Mouse (Mus musculus) 416B (cell line): Measurements from ENCODE around the gene Mindy3.

Experiments
- DNase-seq: peaks from one replicate; pipeline ENCODE4 v3.0.0; 2011; ENCODE audit warnings: low read depth

Gene Mindy3

DNA sequence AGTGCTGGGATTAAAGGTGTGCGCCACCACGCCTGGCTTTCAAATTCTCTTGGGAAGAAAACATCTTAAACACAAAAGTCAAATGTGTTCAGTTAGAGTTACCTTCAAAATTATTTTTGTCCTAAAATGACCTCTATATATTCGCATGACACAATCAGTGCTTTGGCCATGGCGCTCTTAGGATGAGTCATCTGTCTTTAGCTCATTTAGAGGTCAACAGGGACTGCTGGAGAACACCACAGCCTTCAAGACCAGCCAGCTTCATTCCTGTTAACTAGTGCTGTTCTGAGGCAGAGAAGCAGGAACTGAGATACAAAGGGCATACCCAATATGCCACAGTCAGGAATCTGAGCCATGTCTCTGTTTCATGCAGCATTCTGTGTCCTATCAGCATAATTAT lies 47.9 kb downstream of the Mindy3 start:
- peak; percentile 26 for DNase-seq

DNA sequence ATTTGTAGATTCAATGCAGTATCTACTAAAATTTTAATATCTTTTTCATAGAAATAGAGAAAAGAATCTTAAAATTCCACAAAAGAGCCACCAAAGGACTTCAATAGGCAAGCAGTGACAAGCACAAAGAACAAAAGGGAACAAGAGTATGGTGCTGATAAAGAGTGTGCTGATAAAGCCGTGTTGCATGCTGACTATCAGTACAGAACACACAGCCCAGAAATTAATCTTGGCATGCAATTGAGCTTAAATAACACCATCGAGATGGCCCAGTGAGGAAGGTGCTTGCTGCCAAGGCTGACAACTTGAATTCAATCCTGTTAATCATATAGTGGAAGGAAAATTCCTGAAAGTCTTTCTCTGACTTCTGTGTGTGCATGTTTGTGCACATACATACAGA lies 50.8 kb downstream of the Mindy3 start:
- DNase-seq: no peak

DNA sequence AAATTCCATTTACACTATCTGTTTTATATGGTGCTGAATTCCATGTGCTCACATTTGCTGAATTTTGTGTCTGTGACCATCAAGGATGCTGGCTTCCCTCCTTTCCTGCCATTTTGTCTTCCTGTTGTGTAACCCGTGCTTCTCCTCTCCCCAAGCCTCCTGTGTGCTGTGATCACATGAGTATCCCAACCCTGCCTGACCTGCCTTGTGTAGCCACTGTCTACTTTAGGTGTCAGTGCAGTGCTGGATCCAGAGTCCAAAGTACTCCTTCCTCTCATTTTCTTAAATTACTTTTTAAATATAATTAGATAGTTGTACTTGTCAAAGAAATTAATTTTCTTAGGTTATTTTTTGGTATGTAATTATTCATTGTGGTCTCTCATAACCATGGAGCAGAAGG lies 51.3 kb downstream of the Mindy3 start:
- DNase-seq: no peak

DNA sequence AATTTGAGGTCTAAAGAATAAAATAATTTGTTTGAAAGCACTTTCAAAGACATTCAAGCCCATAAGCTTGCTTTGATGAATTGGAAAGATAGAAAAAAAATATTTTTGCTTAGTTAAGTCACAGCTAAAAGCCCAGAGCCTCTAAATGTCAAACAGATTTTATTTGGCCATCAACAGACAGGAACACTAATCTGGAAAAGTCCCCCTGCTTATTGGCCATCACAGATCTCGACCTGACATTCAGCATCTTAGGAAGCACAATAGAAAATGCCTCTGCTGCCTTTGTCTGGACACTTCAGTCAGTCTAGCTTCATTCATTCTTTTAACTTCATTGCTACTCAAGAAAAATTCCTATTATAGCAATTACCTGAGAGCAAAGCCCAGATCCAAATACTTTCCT lies 58.0 kb downstream of the Mindy3 start:
- DNase-seq: no peak

DNA sequence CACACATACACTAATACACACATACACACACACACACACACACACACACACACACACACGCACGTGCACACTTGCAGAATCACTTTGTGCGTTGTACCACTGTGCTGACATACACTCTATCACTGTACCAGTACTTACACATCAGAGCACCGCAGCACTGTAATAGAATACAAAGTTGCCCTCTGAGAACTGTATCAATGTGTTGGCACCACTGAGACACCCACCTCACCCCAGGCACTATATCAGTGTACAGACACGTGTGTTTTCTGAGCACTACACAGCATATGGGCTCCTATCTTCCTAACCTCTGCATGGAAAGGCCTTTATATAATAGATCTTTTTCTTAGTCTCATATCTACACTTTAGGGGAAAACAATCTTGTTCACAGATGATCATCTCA lies 64.4 kb downstream of the Mindy3 start:
- no peak for DNase-seq

DNA sequence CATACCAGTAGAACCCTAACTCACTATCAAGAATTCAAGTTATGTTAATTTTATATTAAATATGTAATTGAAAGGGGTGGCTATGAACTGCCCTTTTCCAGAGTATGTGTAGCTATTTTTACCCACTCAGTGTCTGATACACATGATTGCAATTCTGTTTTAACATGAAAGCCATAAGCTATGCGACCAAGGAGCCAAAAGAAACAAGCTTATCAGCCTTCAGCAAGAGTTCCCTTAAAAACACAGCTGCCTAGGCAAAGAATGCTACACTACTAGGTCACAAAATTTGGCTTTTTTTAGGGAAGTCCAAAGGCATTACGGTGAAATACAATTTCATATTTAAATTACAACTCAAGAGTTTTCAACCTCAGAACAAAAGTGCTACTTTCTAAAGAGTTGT lies 70.4 kb downstream of the Mindy3 start:
- DNase-seq: no peak

DNA sequence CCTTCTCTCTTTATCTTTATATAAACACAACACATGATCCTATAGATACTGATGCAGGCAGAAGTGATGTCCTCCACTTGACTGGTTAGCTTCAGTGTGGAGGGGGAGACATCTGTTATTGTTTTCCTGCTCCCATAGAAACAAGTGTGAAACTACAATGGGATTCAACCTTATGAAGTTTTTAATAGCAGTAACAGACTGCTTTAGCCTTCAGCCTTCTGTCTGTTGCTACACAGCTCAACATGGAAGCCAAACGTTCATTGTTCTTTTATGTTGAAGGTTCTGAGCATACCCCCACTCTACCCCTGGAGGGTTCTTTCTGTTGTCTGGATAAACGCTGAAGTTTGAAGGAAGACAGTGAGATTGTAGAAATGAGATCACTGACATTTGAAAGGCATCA lies 87.3 kb downstream of the Mindy3 start:
- DNase-seq: no peak

DNA sequence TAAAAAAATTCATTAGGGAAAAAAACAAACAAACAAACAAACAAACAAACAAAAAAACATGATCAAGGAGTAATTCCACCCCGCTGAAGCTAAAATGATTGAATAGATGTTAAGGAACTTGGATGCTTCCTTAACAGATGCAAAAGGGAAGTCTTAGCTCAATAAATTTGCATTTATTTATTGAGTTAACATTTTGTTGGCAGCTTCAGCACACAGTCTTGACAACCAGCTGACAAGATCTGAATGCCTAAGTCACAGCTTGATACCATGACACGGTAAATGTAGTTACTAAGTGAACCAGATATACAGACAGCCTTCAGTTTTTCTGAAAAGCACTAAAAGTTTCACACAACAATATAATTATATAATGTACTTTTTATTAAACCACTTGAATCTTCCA lies 89.7 kb downstream of the Mindy3 start:
- DNase-seq: no peak

DNA sequence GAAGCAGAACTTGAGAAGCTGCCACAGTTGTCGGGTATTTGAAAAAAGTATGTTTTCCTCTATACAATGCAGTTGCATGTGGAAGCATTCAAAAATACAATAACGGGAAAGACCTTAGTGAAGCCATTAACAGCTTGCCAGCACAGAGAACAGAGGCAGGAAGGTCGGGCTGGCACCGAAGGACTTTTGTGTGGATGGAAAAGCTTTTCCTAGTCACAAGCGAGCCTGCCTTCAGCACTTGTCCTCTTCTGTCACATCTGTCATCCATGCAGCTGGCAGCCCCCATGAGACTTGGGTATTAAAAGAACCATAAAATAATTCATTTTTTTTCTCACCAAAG lies 90.2 kb downstream of the Mindy3 start:
- no peak for DNase-seq

DNA sequence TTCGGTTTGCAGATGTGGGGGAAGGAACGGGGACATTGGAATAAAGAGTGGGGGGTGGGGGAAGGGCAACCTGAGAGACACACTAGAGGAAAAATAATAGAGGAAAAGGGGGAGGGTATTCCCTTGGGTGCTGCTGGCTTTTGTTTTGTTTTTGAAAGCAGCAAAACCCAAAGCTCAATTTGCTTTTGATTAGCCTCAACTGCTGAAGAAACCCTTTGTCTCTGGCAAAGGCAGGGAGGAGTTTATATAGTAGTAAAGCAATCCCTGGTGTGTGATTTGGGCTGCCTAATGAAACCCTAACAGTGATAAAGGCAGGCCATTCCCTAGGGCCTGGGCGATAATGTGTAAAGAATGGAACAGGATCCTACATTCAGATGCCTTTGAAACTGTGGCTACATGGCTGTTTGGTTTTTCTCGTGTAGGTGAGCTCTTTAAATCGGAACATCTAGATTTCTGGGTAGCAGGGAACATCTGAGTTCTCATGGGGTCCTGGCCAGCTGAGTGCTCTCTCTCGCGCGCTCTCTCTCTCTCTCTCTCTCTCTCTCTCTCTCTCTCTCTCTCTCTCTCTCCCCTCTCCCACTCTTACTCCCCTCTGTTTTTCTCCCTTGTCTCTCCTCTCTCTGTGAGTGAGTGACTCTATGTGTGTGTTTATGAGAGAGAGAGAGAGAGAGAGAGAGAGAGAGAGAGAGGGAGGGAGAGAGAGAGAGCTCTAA lies 90.8 kb downstream of the Mindy3 start:
- no peak for DNase-seq

DNA sequence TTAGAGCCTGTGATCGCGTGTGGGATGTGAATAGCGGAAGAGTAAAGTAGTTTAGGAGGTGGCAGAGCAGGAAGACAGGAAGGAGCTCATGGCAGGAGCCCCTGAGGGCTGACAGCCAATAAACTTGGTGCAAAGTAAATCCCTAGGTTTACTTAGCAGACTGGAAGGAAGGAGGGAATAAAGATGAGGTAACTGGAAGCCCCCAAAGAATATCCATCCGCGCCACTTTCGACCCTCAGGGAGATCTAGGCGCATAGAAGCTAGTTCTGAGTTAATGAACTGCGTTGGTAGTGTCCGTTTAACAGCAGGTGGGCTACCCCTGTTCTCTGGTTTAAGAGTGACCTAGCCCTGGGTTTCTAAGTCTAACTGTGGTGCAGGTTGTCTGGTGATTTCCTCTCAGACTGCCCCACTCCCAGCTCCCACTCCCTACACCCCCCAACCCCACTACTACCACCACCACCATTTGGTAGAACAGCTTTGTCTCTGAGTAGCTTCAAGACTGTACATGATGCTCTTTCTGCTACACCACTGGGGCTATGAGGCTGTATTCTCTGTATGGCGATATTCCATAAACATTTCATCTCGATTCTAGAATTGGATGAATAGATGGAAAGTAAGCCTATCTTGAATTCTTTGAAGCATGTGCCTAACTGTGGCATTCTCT lies 91.4 kb downstream of the Mindy3 start:
- DNase-seq: no peak

DNA sequence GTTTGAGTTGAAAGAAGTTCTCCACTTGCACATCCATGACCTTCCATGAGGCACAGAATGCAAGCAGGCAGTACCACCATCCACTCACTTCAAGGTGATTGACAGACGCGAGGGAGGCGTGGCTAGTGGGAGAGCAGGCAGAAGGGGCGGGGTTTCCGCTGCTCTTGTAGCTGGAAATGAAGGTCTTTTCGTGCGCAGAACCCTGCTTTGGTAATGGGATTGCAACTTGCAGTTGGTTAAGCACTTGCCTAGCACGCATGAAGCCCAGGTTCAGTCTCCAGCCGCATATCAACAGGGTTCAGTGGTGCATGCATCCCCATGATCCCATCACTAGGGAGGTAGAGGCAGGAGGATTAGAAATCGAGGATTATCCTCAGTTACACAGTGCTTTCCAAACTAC lies 92.1 kb downstream of the Mindy3 start:
- DNase-seq: no peak

DNA sequence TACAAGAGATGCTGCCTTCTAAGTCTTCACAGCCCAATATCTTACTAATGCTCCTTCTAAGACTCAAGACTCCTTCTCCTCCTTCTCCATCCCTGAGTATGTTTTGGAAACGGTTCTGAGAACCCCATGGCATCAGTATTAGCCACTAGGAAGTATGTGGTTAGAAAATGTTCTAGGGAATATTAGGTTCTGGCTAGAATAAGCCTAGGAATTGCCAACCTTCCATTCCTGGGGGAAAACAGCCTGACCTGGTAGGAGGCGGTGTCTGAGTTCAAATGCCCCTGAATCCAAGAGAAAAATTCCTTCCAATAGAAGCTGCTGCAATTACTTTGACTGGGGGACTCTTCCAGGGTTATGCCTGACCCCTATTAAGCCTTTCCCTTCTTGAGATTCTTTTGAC lies 93.4 kb downstream of the Mindy3 start:
- DNase-seq: no peak

DNA sequence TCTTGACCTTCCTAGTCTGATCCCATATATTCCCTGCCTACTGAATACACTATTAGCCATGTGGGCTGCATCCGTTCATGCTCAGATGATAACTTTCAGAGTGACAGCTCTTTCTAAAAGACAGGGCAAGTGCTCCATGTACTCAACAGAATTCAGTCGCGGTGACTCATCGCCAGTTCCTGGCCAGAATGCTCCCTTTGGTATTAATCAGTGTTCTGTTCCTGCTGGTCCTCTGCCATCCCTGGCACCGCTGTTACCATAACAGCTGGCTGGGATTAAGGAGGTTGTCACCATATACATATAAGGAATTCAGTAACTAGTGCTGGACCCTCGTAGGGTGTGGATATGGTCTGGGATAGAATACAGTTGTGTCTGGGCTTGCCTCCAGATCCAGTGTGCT lies 93.9 kb downstream of the Mindy3 start:
- no peak for DNase-seq

DNA sequence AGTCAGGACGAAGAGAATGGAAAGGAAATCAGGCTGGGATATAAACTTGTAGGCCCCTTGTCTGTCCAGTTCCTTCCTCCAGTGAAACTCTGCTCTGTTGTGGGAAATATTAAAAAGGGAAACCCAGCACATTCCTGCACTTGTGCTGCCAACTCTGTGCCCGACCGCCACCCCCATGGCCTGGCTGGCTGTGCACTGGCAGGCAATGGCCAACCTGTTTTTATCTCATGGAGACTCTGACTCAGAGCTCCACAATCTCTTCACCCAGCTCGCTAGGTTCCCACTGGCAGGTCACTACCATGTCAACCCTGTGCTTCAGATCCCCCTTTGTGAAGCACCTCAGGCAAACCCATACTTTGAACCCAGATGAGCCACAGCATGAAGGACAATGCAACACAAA lies 98.4 kb downstream of the Mindy3 start:
- DNase-seq: no peak

DNA sequence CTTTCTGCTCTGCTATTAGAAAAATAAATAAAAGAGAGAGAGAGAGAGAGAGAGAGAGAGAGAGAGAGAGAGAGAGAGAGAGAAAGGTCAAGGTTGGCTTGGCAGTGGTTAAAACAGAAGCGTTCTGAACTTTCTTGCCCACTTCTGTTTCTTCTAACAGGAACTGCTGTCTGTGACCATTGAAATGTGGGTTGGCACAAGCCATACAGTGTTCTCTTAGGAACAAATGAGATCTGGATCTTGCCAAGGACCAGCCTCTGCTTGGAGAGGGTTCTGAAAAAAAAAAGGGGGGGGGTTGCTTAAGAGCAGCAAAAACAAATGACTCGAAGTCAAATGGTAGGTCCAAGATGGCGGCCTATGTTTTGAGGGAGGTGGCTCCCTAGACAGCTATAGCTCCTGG lies 100.6 kb downstream of the Mindy3 start:
- DNase-seq: no peak

DNA sequence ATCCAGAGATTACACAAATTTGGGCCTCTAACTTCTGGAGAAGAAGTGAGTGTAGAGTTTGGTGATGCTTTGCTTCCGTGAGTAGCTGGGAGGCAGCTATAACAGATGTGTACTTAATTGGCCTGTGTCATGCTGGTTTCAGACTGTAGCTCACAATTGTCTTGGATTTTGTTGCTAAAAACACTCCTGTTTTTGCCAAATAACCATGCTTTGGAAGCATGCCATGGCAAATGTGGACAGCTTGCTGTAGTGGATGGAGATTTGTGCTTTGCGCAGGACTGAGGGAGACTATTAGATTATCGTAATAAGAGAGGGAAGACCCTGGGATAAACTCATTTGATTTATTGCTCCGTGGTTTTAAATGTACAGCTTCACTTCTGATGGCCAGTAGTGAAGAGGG lies 101.2 kb downstream of the Mindy3 start:
- no peak for DNase-seq

DNA sequence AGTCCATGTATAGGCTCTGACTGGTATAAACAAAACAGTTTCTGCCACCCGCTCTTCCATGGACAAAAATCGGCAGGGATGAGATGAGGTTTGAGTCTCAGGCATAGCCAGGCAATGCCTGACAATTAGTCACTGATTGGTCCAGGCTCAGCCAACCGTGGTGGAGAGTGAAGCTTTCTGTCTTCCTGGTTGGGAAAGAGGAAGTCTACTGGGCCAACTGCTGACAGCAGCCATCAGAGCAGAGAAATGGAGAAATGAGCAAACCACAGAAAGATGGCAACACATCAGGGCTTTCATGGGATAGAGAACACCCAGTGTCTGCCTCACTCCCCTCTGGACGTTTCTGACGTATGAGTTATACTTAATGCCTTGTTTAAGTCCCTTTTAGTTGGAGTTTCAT lies 101.9 kb downstream of the Mindy3 start:
- peak; percentile 74 for DNase-seq

DNA sequence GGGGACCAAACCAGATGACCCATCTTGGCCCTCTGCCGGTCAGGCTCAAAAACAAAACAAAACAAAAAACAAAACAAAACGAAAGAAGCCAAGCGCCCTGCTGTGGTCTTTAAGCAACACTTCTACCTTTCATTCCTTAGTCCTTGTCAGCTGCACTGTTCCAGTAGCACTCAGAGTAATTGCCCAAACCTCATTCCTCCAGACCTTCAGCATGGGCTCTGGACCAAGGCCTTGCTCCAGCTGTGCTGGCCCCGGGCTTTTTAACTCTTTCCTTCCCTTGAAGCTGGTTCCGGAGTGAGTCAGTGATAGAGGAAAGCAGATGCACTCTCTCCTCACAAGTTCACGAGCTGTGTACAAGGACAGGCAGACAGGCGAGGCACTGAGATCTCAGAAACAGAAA lies 102.9 kb downstream of the Mindy3 start:
- no peak for DNase-seq

DNA sequence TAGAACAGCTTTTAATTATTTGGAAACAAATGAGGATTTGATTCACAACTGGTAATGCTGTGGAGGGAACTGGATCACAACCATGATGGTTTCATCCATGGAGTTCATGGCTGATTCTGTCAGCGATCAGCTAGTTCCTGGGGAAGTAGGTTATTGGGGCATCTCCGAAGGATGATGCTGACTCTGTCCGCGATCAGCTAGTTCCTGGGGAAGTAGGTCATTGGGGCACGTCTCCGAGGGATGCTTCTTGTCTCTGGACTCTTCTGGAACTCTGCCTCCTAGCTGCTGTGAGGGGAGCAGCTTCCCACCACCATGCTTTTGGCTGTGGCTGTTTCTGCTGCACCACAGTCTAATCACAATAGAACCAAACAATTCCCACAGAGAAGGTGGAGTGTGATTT lies 105.2 kb downstream of the Mindy3 start:
- no peak for DNase-seq

DNA sequence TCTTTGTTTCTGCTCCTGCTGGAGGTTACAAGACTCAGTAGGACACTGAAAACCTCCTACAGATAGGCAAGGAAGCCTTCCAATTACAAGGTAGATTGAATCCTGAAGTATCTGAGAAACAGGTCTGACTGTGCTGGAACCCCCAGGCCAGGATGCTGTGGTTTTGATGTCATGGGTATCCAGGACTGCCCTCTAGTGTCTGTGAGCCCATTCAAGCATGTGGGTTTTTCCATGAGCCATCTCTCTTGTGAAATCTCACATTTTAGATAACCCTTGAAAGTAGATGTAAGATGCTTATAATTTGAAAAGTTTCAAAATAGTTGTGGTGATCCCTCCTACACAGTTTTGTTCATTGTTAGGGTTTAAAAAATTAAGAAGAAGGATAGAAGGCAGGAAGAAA lies 110.8 kb downstream of the Mindy3 start:
- peak; percentile 66 for DNase-seq

DNA sequence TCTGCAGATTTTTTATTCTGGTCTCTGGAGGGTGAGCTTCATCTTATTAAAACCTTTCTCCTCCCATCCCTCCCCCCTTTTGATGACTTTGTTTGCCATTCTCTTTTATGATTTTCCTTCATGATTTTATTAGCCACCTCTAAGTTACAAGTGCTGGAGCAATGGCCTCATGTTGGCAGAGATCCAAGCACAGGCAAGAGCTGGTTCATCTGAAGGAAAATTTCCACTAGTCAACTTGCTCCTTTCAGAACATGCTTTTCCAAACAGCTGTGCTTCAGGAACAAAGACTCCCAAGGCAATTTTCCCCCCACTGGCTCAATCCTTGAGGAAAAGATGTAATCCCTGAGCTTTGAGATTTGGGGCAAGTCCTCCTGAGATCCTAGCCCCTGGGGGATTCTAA lies 112.0 kb downstream of the Mindy3 start:
- DNase-seq: no peak

DNA sequence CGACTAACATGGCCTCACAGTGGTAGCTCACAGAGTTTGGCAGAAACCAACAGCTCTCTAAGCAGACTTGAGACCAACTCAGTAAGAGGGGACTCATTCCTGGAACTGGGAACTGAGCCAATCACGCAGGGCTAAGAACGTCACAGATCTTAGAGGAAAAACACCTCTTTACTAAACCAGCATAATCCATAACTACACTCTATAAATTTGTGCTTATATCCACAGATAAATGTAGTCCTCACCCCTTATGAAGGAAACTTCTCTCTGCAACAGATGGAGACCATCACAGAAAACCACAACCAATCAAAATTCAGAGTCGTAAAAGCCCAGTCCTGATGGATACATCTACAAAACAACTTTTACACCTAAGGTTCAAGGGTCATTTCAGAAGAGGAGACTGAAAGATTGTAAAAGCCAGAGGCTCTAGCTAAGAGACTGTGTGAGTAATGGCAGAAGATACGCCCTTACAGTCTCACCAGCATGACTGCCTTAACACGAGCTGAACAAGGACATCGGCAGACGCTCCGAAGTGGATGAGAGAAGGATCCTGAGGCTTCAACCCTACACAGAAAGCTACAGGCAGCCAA lies 114.1 kb downstream of the Mindy3 start:
- DNase-seq: no peak
